Mouse (Mus musculus) hindbrain, embryonic 12.5 days (tissue): ENCODE results near the gene Fam71e1. TPM values are rescaled to one million over a fixed set of nuclear protein-coding genes. Genes with fewer than 3 reads are reported as not detected.

Source experiments
- ATAC-seq: fragments of 200-750 bp; cut with Nextera tagmentation; 2 replicates; pipeline ENCODE4 v1.8.0; 2017; ENCODE audit warnings: moderate TSS enrichment; ENCODE audit not compliant: low FRiP score
- H3K27ac ChIP-seq: fragments of 300-500 bp; sonication (generic); 2 replicates; pipeline ENCODE4 v1.5.1; 2016; ENCODE audit warnings: mild to moderate bottlenecking
- H3K27me3 ChIP-seq: fragments of 300-500 bp; sonication (generic); 2 replicates; pipeline ENCODE4 v1.6.1; 2016; ENCODE audit warnings: mild to moderate bottlenecking
- H3K36me3 ChIP-seq: fragments of 300-500 bp; sonication (generic); 2 replicates; pipeline ENCODE4 v1.6.1; 2016; ENCODE audit warnings: mild to moderate bottlenecking
- H3K4me1 ChIP-seq: fragments of 300-500 bp; sonication (generic); 2 replicates; pipeline ENCODE4 v1.6.1; 2016
- H3K4me2 ChIP-seq: fragments of 300-500 bp; sonication (generic); replicated peaks from 2 replicates; pipeline ENCODE4 v1.6.1; 2016; ENCODE audit warnings: mild to moderate bottlenecking
- H3K4me3 ChIP-seq: fragments of 300-500 bp; sonication (generic); 2 replicates; pipeline ENCODE4 v1.5.1; 2016; ENCODE audit warnings: mild to moderate bottlenecking
- H3K9ac ChIP-seq: fragments of 300-500 bp; sonication (generic); 2 replicates; pipeline ENCODE4 v1.6.1; 2016; ENCODE audit warnings: mild to moderate bottlenecking, moderate library complexity
- H3K9me3 ChIP-seq: fragments of 300-500 bp; sonication (generic); replicated peaks from 2 replicates; pipeline ENCODE4 v1.6.1; 2016; ENCODE audit warnings: mild to moderate bottlenecking
- WGBS: fragments of 180-500 bp; shearing (Covaris S2); methylation state at CpG from one replicate; pipeline ENCODE4 v1.1.7; 2016; 5-methylcytosine and 5-hydroxymethylcytosine counted together
- polyA plus RNA-seq: library from polyadenylated mRNA; unstranded; fragments of >200 nt; fragmentation: Nextera tagmentation; extraction: Ambion mirVana; gene quantifications from 2 replicates; pipeline ENCODE4 v1.2.1, GENCODE M21; 2016

Gene Fam71e1
- polyA plus RNA-seq, 1 experiment from 2014 or later = 26.0 TPM

- Histone ChIP-seq H3K9me3 (no peaks in the 10 kb centered on the region), H3K9ac (no peak overlapping the region), H3K27me3 (peaks cover 49% of the 10 kb centered on the region), H3K4me1 (peaks cover 40% of the 10 kb centered on the region), H3K4me2 (no peak overlapping the region), H3K36me3 (no peaks in the 10 kb centered on the region), H3K4me3 (no peak overlapping the region), H3K27ac (peak overlapping the region; percentile 66)
- ATAC-seq = peak; percentile 26
- 37% methylated on average over 5 of the region's 5 CpGs for WGBS
Observed at GRCm38 (mm10) chr7:44475046-44475614, 21.3 kb upstream of the Fam71e1 start.

GRCm38 (mm10) chr7:44482836-44483435 is 13.4 kb upstream of the Fam71e1 start:
- ATAC-seq = no peak
- H3K9me3 ChIP-seq = no peaks in the 10 kb centered on the region
- no peak overlapping the region for H3K4me2 ChIP-seq
- peaks cover 45% of the 10 kb centered on the region for H3K27me3 ChIP-seq
- H3K27ac ChIP-seq = no peak overlapping the region
- no peaks in the 10 kb centered on the region for H3K36me3 ChIP-seq
- no peak overlapping the region for H3K4me3 ChIP-seq
- H3K4me1 ChIP-seq = peaks cover 5% of the 10 kb centered on the region
- 80% methylated on average over 3 of the region's 3 CpGs for WGBS
- no peak overlapping the region; the same call in 1 of the 2 replicates for H3K9ac ChIP-seq

GRCm38 (mm10) chr7:44484109-44484508 is 12.3 kb upstream of the Fam71e1 start:
- Histone ChIP-seq H3K36me3 (peaks cover 8% of the 10 kb centered on the region), H3K4me1 (peaks cover 5% of the 10 kb centered on the region)
- ATAC-seq = no peak

GRCm38 (mm10) chr7:44484841-44485571 is 11.4 kb upstream of the Fam71e1 start:
- no peak overlapping the region for H3K27ac ChIP-seq
- H3K36me3 ChIP-seq = peaks cover 16% of the 10 kb centered on the region
- H3K4me3 ChIP-seq = no peak overlapping the region
- ATAC-seq = peak; percentile 78
- no peak overlapping the region for H3K9ac ChIP-seq
- H3K9me3 ChIP-seq = no peaks in the 10 kb centered on the region
- H3K27me3 ChIP-seq = peaks cover 25% of the 10 kb centered on the region
- no peak overlapping the region for H3K4me2 ChIP-seq
- 40% methylated on average over 5 of the region's 5 CpGs for WGBS
- H3K4me1 ChIP-seq = peaks cover 5% of the 10 kb centered on the region

More at GRCm38 (mm10) chr7:44484109-44484508, 12.3 kb upstream of the Fam71e1 start:
- Histone ChIP-seq H3K27ac (no peak overlapping the region), H3K4me2 (no peak overlapping the region), H3K9me3 (no peaks in the 10 kb centered on the region), H3K4me3 (no peak overlapping the region), H3K9ac (no peak overlapping the region), H3K27me3 (peaks cover 34% of the 10 kb centered on the region)
- WGBS = 100% methylated on average over 1 of the region's 1 CpGs

- 78% methylated on average over 7 of the region's 7 CpGs for WGBS
- H3K9ac ChIP-seq = no peak overlapping the region
- H3K9me3 ChIP-seq = no peaks in the 10 kb centered on the region
- H3K4me1 ChIP-seq = peaks cover 5% of the 10 kb centered on the region
- H3K4me3 ChIP-seq = no peak overlapping the region
- H3K4me2 ChIP-seq = no peak overlapping the region
- peaks cover 18% of the 10 kb centered on the region for H3K27me3 ChIP-seq
- ATAC-seq = no peak
- peaks cover 23% of the 10 kb centered on the region for H3K36me3 ChIP-seq
- H3K27ac ChIP-seq = no peak overlapping the region
Observed at GRCm38 (mm10) chr7:44485572-44486195, 10.7 kb upstream of the Fam71e1 start.

GRCm38 (mm10) chr7:44486927-44487575 is 9.3 kb upstream of the Fam71e1 start:
- Histone ChIP-seq H3K9ac (0 out of 2 replicates have a peak overlapping the region, but pooled peaks have one; percentile 15), H3K4me1 (peaks cover 5% of the 10 kb centered on the region), H3K4me2 (no peak overlapping the region), H3K36me3 (peaks cover 37% of the 10 kb centered on the region), H3K27ac (peak overlapping the region; percentile 19; the same call in 1 of the 2 replicates), H3K9me3 (no peaks in the 10 kb centered on the region), H3K27me3 (peaks cover 7% of the 10 kb centered on the region), H3K4me3 (no peak overlapping the region)
- 61% methylated on average over 13 of the region's 13 CpGs for WGBS
- no peak for ATAC-seq

- peaks cover 5% of the 10 kb centered on the region for H3K4me1 ChIP-seq
- H3K27ac ChIP-seq = no peak overlapping the region
- WGBS = 89% methylated on average over 7 of the region's 7 CpGs
- no peaks in the 10 kb centered on the region for H3K9me3 ChIP-seq
- no peak overlapping the region for H3K9ac ChIP-seq
- ATAC-seq = no peak
- no peaks in the 10 kb centered on the region for H3K27me3 ChIP-seq
- H3K4me3 ChIP-seq = no peak overlapping the region
- H3K4me2 ChIP-seq = no peak overlapping the region
- H3K36me3 ChIP-seq = peaks cover 45% of the 10 kb centered on the region
Observed at GRCm38 (mm10) chr7:44487936-44488335, 8.4 kb upstream of the Fam71e1 start.

GRCm38 (mm10) chr7:44488545-44488944 is 7.8 kb upstream of the Fam71e1 start:
- Histone ChIP-seq H3K27ac (no peak overlapping the region), H3K4me2 (no peak overlapping the region), H3K9me3 (no peaks in the 10 kb centered on the region), H3K4me3 (no peak overlapping the region), H3K27me3 (no peaks in the 10 kb centered on the region), H3K36me3 (peaks cover 51% of the 10 kb centered on the region), H3K4me1 (peaks cover 5% of the 10 kb centered on the region), H3K9ac (no peak overlapping the region)
- WGBS = 94% methylated on average over 8 of the region's 8 CpGs
- ATAC-seq = no peak

- H3K27me3 ChIP-seq = no peaks in the 10 kb centered on the region
- peaks cover 61% of the 10 kb centered on the region for H3K36me3 ChIP-seq
- no peak overlapping the region for H3K9ac ChIP-seq
- H3K27ac ChIP-seq = no peak overlapping the region
- no peak for ATAC-seq
- H3K4me2 ChIP-seq = no peak overlapping the region
- H3K4me1 ChIP-seq = peaks cover 13% of the 10 kb centered on the region
- no peaks in the 10 kb centered on the region for H3K9me3 ChIP-seq
- WGBS = 92% methylated on average over 4 of the region's 4 CpGs
- no peak overlapping the region for H3K4me3 ChIP-seq
Observed at GRCm38 (mm10) chr7:44490281-44490680, 6.1 kb upstream of the Fam71e1 start.

GRCm38 (mm10) chr7:44491391-44491790 is 5.0 kb upstream of the Fam71e1 start:
- Histone ChIP-seq H3K4me1 (peaks cover 19% of the 10 kb centered on the region), H3K27ac (no peak overlapping the region), H3K4me2 (no peak overlapping the region), H3K27me3 (no peaks in the 10 kb centered on the region), H3K9me3 (no peaks in the 10 kb centered on the region), H3K9ac (no peak overlapping the region), H3K36me3 (peaks cover 61% of the 10 kb centered on the region), H3K4me3 (no peak overlapping the region)
- ATAC-seq = no peak
- WGBS = 96% methylated on average over 5 of the region's 5 CpGs

GRCm38 (mm10) chr7:44492166-44492826 is 4.1 kb upstream of the Fam71e1 start:
- H3K36me3 ChIP-seq = peaks cover 61% of the 10 kb centered on the region
- WGBS = 91% methylated on average over 21 of the region's 21 CpGs

More at GRCm38 (mm10) chr7:44492166-44492826, 4.1 kb upstream of the Fam71e1 start:
- Histone ChIP-seq H3K27ac (no peak overlapping the region), H3K4me3 (no peak overlapping the region), H3K27me3 (no peaks in the 10 kb centered on the region), H3K9ac (no peak overlapping the region), H3K9me3 (no peaks in the 10 kb centered on the region), H3K4me2 (no peak overlapping the region), H3K4me1 (peaks cover 19% of the 10 kb centered on the region)
- ATAC-seq = no peak
